Mouse (Mus musculus) mature B cell (primary cell): ENCODE data around the gene Zyg11a.
"Not testable (repeated sequence)": the region's sequence is repeated elsewhere in the genome, so short reads cannot be mapped to it uniquely, and the experiment has no call there.

Source experiments
- in situ Hi-C: fragments of 300-500 bp; cut with MboI; formaldehyde crosslinking; loops from 2 replicates; pipeline ENCODE4 v1.14.3; 2019

Zyg11a gene

DNA sequence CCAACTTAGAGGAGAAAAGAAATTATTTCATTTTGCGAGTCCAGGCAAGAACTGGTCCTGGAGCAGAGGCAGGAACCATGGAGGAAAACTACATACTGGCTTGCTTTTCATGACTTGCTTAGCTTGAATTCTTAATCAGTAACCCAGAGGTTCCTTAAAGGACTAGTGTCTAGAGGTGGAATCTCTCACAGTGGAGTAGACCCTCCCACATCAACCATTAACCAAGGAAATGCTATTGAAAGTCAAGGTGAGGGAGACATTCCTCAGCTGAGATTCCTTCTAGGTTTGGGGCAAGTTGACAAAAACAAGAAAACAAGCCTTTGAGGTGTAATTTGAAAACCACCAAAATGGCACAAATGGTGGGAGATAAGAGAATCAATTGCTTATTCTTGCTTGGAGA is 73.0 kb downstream of the Zyg11a start, which contains the start of gene Scp2:
Scp2 (minus strand) TSS at position 119 of the 400 bp plus-strand sequence.
- in situ Hi-C loops: no loop called here

DNA sequence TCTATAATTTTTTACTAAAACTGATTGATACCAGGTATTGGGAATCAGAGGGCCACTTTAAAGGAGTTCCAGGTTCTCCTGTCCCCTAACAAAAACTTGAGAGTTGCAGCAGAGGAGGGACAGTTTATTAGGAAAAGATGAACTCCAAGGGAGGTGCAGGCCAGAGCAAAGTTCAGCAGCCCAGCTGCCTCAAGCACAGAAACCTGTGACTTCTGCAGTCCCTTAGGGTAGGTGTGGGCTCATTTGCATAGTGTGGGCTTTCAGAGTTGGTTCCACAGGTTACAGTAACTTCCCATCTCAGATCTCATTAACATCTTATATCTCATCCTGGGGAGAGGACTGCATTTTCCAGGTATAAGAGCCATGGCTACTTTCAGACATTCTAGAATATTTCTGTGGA is 74.1 kb downstream of the Zyg11a start:
- in situ Hi-C loops: no loop called here

DNA sequence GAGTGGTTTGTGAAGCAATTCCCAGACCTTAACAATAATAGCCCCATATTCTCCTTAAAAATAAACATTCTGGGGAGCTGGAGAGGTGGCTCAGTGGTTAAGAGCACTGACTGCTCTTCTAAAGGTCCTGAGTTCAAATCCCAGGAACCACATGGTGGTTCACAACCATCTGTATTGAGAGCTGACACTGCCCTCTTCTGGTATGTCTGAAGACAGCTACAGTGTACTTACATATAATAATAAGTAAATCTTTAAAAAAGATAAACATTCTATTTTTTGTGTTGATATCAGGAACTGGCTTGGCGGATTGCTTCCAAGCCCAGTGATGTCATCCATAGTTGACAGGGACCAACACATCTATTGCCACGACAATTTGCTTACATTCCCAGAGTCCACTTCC is 74.7 kb downstream of the Zyg11a start:
- in situ Hi-C loops: not testable (repeated sequence)

DNA sequence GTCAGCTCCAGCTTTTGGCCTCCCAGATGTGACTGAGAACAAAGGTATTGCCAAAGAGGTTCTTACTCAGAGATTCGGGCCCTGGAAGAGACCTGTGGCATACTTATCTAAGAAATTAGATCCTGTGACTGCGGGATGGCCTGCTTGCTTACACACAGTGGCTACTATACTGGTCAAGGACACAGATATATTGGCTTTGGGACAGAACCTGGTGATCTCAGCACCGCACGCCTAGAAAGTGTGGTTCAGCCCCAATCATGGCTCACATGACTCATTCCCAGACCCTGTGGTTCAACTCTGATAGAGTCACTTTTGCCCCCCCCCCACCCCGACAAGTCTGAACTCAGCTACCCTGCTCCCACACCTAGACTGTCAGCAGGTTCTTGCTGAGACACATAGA is 80.9 kb downstream of the Zyg11a start:
- in situ Hi-C loops: no loop called here
